Mouse (Mus musculus) A20 (cell line): Measurements from ENCODE around the gene Nek1.

Experiments
- DNase-seq: peaks from one replicate; pipeline ENCODE4 v3.0.0-alpha.2; 2011; ENCODE audit warnings: low read depth, low spot score

Nek1 gene

GRCm38 (mm10) chr8:60992910-60993638, at the start of gene Nek1:
Gene Nek1, plus strand, starts transcription at chr8:60993195.
- peak; percentile 99 for DNase-seq

DNA sequence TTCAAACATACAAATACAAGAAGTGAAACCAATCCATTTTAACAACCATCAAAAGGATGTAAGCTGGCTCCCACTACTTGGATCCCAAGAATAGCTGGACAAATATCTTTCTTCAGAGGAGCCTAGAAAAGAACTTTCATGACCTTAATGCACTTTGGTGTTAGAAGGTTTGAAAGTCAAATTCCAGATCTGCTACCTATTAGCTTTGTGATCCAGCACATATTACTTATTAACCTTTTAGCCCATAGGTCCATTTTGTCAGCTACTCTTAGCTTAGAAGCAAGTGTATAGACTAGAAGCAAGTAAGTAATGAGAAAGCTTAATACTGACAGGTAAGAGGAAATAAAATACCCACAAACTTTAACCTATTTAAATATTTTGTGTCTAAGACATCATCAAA, 45.5 kb upstream of the Nek1 start:
- no peak for DNase-seq

GRCm38 (mm10) chr8:60949859-60950258, 43.1 kb upstream of the Nek1 start:
- DNase-seq, result no peak

GRCm38 (mm10) chr8:60951271-60951670, 41.7 kb upstream of the Nek1 start:
- no peak for DNase-seq

- DNase-seq, result no peak
Observed at GRCm38 (mm10) chr8:60951757-60952156, 41.2 kb upstream of the Nek1 start.

- DNase-seq, result no peak
Observed at GRCm38 (mm10) chr8:60952803-60953202, 40.2 kb upstream of the Nek1 start.

GRCm38 (mm10) chr8:60954281-60955014, 38.5 kb upstream of the Nek1 start:
- DNase-seq, result no peak

DNA sequence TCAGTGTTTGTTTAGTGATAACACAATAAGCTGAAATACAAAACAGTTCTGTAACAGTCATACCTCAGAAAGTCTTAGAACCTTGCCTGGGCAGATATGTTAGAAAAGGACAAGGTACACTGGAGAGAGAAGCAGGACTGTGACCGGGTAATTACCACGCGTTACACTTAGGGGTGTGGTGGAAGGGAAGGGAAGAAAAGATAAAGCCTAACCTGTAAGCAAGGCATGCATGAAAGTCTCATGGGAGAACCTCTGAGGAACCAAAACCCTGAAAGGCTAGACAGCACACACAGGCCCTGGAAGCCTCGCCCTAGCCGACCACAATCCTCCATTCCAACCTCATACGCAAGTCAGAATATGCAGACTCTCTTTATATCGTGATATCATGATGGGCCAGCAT, 36.1 kb upstream of the Nek1 start:
- peak; percentile 40 for DNase-seq

DNA sequence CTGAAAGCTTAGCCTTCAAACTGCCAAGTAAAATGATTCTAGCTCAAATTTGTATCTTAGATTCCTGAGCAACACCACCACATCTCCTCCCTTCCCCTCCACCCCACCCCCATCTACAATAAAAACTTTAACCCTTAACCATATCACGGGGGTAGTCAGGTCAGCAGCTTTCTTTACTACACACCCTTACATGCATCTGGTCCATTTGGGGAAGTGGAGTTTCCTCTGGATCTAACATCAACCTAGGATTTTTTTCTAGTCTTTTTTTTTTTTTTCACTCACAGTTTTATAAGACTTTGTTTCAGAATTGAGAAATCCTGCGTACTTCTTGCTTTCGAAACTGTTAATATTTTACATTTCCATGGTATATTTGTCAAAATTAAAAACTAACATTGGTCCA, 30.2 kb upstream of the Nek1 start:
- DNase-seq, result no peak

DNA sequence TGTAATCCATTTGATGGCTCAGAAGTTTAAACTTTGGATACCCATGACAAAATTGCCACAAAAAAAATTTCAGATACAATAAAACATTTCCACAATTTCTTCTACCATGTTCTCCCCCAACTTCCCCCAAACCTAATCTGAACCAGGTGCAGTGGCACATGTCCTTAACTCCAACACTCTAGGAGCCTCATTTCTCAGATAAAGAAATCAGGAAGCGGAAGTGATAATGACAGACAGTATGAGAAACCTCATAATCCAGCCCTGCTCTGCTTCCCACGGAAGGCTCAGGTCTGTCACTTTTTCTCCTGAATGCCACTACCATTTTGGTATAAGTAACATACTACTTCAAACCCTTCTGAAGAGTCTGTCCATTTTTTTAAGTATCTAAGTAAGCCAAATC, 29.1 kb upstream of the Nek1 start:
- DNase-seq, result no peak

- no peak for DNase-seq
Observed at GRCm38 (mm10) chr8:60964518-60964917, 28.5 kb upstream of the Nek1 start.

DNA sequence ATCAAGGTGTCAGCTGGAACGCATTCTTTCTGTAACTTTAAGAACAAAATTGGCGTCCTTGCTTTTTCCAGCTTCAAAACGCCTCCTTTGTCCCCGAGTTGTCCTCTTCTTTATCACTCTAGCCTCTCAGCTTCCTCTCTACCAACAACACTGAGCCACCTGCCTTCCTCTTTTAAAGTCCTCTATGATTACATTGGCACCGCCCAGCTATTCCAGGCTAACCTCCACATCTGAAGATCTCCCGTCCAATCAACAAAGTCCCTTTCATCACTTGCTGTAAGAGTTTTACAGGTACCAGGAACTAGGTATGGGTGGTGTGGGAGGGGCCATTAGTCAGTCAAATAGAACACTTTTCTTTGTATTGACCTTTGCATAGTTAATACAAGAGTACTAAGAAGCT, 27.7 kb upstream of the Nek1 start:
- no peak for DNase-seq

- DNase-seq, result no peak
Observed at GRCm38 (mm10) chr8:60965741-60966140, 27.3 kb upstream of the Nek1 start.

DNA sequence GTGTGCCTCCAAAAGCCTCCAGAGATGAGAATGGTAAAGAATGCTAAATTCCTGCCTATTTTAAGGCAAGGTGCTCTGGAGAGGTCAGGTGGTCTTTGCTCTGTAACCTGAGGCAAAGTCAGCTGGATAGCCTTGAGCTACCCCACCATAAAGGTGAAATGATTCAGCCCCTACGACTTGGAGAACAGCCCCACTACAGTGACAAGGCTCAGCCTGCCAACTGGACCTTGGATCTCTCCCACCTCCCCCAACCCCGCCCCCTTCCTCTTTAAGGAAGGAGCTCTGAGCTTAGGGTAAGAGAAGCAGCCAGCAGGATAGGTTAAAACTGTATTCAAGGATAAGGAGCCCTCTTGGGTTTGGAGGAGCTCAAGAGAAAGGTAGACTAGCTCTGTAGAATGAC, 23.9 kb upstream of the Nek1 start:
- no peak for DNase-seq

DNA sequence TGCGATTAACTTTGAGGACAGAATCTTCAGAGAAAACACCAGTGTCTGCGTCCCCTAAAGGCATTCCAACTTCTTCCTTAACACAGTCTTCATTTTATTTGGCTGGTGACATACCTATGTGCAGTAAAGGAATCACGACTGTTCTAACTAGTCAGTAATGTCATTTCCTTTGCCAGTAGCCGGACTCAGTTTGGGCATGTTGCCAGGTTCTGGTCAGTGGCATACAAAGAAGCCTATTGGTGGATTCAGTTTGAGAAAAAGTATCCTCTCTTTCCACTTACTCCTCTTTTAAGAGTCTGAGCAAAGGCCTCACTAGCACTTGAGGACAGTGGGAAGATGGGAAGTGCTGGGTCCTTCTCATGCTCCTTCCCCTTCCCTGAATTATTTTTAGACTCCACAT, 21.2 kb upstream of the Nek1 start:
- no peak for DNase-seq

DNA sequence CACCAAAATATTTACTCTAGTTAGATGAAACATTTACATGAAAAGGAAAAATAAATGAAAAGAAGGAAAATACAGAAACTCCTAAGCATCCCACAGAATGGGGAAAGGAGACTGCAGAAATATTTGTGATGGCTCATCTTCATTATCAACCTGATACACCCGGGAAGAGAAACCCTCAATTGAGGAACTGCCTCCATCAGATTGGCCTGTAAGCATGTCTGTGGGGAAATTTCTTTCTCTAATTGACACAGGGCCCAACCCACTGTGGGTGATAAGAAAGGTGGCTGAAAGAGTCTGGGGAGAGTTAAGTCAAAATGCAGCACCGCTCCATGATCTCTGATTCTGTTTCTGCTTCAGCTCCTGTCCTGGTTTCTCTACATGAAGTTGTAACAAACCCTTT, 19.5 kb upstream of the Nek1 start:
- no peak for DNase-seq

GRCm38 (mm10) chr8:60974837-60975236, 18.2 kb upstream of the Nek1 start:
- no peak for DNase-seq

- no peak for DNase-seq
Observed at GRCm38 (mm10) chr8:60976818-60977217, 16.2 kb upstream of the Nek1 start.

DNA sequence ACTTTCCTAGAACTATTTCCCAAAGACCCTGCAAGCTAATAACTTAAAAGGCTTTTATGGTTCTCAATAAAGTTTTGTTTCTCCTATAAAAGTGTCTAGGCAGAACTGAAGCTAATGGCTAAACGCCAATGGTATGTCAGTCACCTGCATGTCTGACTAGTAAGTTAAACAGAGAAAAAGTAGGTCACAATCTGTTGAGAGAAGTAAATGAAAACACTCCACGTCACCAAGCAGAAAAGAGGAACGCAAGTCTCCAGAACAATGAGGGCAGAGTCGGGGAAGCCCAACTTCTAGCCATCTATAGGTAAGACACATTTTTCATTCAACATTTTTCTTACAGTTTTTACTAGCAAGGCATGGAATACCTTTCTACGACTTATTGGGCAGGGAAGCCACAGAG, 14.5 kb upstream of the Nek1 start:
- DNase-seq, result peak; percentile 50

DNA sequence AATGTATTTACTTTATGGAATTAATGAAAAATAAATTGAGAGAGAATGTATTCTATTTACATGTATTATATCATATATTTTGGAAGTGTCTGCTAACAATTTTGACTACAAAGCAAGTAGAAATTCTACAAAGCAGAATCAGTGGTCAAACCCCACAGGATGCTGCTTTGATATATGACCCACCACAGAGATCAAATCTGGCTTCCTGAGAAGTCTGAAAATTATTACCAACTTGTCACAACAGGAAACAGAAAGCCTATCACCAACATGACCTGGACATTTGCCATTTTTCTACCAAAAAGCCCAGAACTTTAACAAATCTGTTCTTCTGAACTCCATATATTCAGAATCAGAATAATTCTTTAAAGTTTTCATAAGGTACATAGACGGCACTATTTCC, 11.6 kb upstream of the Nek1 start:
- peak; percentile 30 for DNase-seq

DNA sequence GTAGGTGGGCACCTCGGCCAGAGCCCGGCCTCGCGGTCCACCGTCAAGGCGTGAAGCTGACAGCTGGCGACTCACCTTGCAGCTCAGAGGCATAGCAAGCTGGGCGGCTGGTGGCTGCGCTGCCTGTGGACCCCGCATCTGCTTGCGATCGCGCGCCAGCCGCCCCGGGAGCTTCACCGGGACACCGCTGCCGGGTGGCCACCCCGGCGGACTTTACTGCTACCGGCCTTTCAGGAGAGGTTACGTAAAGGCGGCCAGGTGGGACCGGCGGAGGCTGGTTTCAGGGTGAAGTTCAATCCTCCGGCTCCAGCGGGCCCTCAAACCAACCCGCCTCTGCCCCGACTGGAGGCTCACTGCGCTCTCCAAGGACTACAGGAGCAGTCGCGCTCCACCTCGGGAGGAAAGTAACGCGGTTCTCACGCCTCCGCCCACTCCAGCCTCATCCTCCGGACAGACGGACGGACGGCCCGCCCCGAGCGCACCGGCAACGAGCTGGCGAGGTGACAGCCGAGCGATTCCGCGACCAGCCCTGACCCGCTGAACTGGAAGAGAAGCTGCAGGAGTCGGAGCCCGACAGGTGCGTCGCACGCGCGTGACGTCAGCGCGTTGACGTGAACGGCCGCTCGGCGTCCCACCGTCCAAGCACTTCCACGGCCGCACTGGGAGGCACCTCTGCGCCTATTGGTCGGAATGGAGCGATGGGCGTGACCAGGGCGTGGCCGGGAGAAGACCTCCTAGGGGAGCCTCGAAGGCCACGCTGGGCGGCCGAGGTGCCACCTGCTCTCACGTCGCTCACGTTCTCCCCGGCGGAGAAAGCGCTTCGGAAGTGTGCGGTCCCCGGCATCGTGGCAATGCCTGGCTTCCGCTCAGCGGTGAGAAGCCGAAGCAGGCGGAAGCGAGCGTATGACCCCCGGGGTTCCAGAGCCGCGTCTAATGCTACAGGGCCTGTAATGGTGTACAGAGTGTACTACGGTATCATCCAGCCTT, 10.0 kb upstream of the Nek1 start, which contains the start of gene Clcn3:
Clcn3 (minus strand) TSS at position 600 of the 987 bp plus-strand sequence.
- DNase-seq, result peak; percentile 100

DNA sequence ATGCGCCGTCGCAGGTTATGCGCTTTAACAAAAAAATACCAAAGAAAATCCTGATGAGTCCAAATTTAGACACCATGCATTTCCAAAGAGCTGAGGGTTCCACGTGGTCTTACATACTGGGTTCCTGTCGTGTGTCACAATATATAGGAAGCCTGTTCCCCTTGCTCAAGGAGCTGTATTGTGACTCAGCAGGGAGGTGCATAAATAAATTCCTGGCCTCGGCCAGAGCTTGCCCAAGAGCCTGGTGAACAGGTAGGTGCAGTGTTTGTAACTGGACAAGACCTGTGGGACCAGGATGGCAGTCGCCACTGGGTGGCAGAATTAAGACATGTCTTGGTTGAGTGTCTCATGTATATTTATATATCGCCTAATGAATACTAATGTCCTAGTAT, 9.3 kb upstream of the Nek1 start:
- DNase-seq, result peak; percentile 91
